Mouse (Mus musculus) midbrain, postnatal 0 days (tissue): ENCODE measurements around the gene Chadl. TPM values are rescaled to one million over a fixed set of nuclear protein-coding genes. Genes with fewer than 3 reads are reported as not detected.

ENCODE experiments used
- ATAC-seq: fragments of 200-750 bp; cut with Nextera tagmentation; 2 replicates; pipeline ENCODE4 v1.8.0; 2017; ENCODE audit warnings: moderate number of reproducible peaks, mild to moderate bottlenecking, moderate TSS enrichment, moderate library complexity; ENCODE audit not compliant: low FRiP score
- DNase-seq: peaks from one replicate; pipeline ENCODE4 v3.0.0-alpha.2; 2015; ENCODE audit warnings: low spot score
- H3K27ac ChIP-seq: fragments of 300-500 bp; sonication (generic); 2 replicates; pipeline ENCODE4 v1.5.1; 2014; ENCODE audit warnings: low read depth, mild to moderate bottlenecking, low read length, mixed read lengths
- H3K27me3 ChIP-seq: fragments of 300-500 bp; sonication (generic); 2 replicates; pipeline ENCODE4 v1.6.1; 2014; ENCODE audit warnings: low read length, control low read depth, mixed read lengths; ENCODE audit not compliant: insufficient read depth
- H3K36me3 ChIP-seq: fragments of 300-500 bp; sonication (generic); 2 replicates; pipeline ENCODE4 v1.6.1; 2014; ENCODE audit warnings: low read length, control low read depth, mixed read lengths; ENCODE audit not compliant: insufficient read depth
- H3K4me1 ChIP-seq: fragments of 300-500 bp; sonication (generic); 2 replicates; pipeline ENCODE4 v1.6.1; 2014; ENCODE audit warnings: mild to moderate bottlenecking, control low read depth, antibody characterized with exemption, low read length, mixed read lengths; ENCODE audit not compliant: insufficient read depth
- H3K4me2 ChIP-seq: fragments of 300-500 bp; sonication (generic); 2 replicates; pipeline ENCODE4 v1.6.1; 2014; ENCODE audit warnings: low read depth, mild to moderate bottlenecking, low read length, mixed read lengths; ENCODE audit not compliant: poor library complexity, severe bottlenecking
- H3K4me3 ChIP-seq: fragments of 300-500 bp; sonication (generic); 2 replicates; pipeline ENCODE4 v1.5.1; 2014; ENCODE audit warnings: low read depth, mild to moderate bottlenecking, low read length, moderate library complexity
- H3K9ac ChIP-seq: fragments of 300-500 bp; sonication (generic); replicated peaks from 2 replicates; pipeline ENCODE4 v1.6.1; 2014; ENCODE audit warnings: mild to moderate bottlenecking, low read length, moderate library complexity, mixed read lengths; ENCODE audit not compliant: poor library complexity, severe bottlenecking
- H3K9me3 ChIP-seq: fragments of 300-500 bp; sonication (generic); 2 replicates; pipeline ENCODE4 v1.6.1; 2016; ENCODE audit warnings: low read length, control low read depth
- CTCF ChIP-seq: IDR thresholded peaks from 2 replicates; pipeline ENCODE4 v1.5.1; 2016; ENCODE audit warnings: antibody characterized with exemption, mild to moderate bottlenecking
- WGBS: fragments of 180-500 bp; shearing (Covaris S2); extraction: QIAGEN DNeasy Blood & Tissue Kit; methylation state at CpG from one replicate; pipeline ENCODE4 v1.1.7; 2014; 5-methylcytosine and 5-hydroxymethylcytosine counted together
- polyA plus RNA-seq: library from polyadenylated mRNA; unstranded; fragments of >200 nt; fragmentation: Nextera tagmentation; extraction: Ambion mirVana; gene quantifications from 2 replicates; pipeline ENCODE4 v1.2.1, GENCODE M21; 2015
- total RNA-seq: library from RNA; depleted of rRNA; stranded (reverse); fragments of >200 nt; gene quantifications from 2 replicates; pipeline ENCODE4 v1.2.3, GENCODE M21; 2014

The Chadl gene
- total and polyA plus RNA-seq, 2 experiments from 2014 or later, result 61.5 to 63.9 TPM

DNA sequence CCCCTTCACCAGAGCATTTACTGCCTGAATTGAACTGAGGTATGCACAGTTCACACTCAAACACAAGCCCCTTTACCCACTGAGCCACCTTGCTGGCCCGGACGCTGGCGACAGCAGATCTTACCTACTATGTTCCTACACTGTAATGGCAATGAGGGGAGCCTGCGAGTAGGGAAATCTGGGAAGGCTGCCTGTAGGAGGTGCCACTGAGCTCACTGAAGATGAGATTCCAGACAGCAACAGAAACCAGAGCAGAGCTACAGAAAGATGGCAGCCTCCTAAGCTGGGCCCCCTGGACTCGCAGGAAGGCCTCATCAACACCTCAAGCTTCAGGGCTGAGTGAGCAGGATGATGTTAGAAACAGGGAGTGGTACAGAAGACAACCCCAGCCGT is 22.0 kb upstream of the Chadl start:
- Histone ChIP-seq H3K27ac (peak overlapping the region; percentile 90), H3K4me1 (peaks cover 3% of the 10 kb centered on the region; the same call in 1 of the 2 replicates), H3K4me2 (no peak overlapping the region), H3K36me3 (peaks cover 44% of the 10 kb centered on the region), H3K4me3 (no peak overlapping the region), H3K27me3 (no peaks in the 10 kb centered on the region), H3K9me3 (no peaks in the 10 kb centered on the region), H3K9ac (no peak overlapping the region)
- DNase-seq (no peak), ATAC-seq (no peak)
- peak; percentile 38 for TF ChIP-seq CTCF
- WGBS, result 90% methylated on average over 6 of the region's 6 CpGs

DNA sequence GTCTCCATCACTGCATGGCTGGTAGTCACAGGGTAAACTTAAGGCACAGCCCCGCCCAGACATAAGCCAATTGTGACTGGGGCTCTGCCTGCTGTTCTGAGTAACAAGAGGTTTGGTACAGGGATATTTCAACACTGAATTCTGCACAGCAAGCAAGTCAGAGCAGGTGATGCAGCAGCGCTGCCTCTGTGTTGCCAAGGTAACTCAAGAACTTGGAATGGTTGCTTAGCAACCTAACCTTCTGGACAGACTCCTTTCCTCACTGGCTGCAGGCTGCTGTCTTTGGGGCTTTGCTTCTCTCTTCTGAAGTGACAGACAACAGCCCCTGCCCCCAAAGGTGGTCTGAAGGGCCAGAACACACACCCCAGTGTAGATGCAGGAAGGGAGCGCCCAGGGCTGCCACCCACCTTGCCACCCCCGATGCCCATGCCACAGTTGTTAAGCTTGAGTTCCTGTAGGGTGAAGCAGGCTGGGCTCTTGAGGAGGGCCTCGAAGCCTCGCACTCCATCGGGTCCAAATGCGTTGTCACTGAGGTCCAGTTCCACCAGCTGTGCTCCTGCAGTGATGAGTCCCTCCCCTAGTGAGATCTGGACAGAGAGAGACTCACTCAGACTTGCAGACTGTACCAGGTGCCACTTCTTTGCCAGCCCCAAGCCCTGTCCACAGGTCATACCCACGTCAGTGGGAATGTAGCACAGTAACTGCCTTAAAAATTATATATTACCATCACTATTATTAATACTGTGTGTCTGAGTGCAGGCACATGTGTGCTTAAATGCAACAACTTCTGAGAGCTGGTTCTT is 21.4 kb upstream of the Chadl start:
- Histone ChIP-seq H3K27me3 (no peaks in the 10 kb centered on the region), H3K4me1 (peaks cover 3% of the 10 kb centered on the region; the same call in 1 of the 2 replicates), H3K9me3 (no peaks in the 10 kb centered on the region), H3K4me3 (no peak overlapping the region), H3K9ac (0 out of 2 replicates have a peak overlapping the region, but pooled peaks have one; percentile 8), H3K36me3 (peaks cover 39% of the 10 kb centered on the region), H3K27ac (peak overlapping the region; percentile 90), H3K4me2 (no peak overlapping the region)
- TF ChIP-seq CTCF, result no peak
- peak; percentile 87 for ATAC-seq
- peak; percentile 90 for DNase-seq
- 52% methylated on average over 9 of the region's 9 CpGs for WGBS

DNA sequence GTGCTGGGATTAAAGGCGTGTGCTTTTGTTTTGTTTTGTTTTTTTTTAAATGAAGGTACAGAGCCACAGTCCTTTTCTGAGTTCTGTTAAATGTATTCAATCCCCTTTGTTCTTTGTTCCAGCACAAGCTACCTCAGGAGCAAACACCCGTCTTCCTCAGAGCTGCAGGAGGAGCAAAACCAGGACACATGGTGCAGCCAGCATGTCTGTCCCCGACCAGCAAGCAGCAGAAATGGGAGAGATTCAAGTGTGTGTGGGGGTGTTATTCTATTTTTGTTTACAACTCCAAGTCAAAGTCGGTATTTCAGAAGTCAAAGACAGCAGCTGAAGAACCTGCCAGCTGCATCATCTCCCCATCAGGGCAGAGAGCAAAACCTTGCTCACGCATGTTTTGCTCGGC is 16.7 kb upstream of the Chadl start:
- WGBS, result 86% methylated on average over 6 of the region's 6 CpGs

DNA sequence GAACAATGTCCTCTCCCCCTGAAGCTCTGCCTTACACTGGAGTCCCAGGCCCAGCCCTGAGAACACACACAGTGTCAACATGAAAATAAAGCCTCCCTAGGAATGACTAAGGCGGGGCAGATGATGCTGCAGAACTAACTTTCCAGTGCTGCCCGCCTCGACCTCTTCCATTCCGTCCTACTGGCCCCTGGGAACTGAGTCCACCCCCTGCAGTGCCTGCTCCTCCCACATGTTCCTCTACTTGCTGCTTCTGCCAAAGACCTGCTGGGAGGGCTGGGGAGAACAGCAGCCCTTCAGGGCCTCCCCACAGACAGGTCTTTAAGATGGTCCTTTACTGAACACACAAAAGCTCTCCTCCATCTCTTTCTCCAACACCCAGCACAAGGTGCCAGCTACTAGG is 13.7 kb upstream of the Chadl start:
- peaks cover 61% of the 10 kb centered on the region for H3K36me3 ChIP-seq
- H3K9ac ChIP-seq, result no peak overlapping the region
- no peak overlapping the region for H3K27ac ChIP-seq
- no peaks in the 10 kb centered on the region for H3K9me3 ChIP-seq
- no peak overlapping the region for H3K4me2 ChIP-seq
- ATAC-seq (no peak), DNase-seq (no peak)
- 66% methylated on average over 4 of the region's 4 CpGs for WGBS
- no peak overlapping the region for H3K4me3 ChIP-seq
- no peaks in the 10 kb centered on the region for H3K27me3 ChIP-seq
- TF ChIP-seq CTCF, result no peak
- H3K4me1 ChIP-seq, result no peaks in the 10 kb centered on the region

More for the DNA sequence above, 16.7 kb upstream of the Chadl start:
- no peak for TF ChIP-seq CTCF
- H3K4me3 ChIP-seq, result no peak overlapping the region
- DNase-seq (no peak), ATAC-seq (no peak)
- peaks cover 51% of the 10 kb centered on the region for H3K36me3 ChIP-seq
- H3K27me3 ChIP-seq, result no peaks in the 10 kb centered on the region
- H3K9ac ChIP-seq, result no peak overlapping the region
- H3K4me2 ChIP-seq, result no peak overlapping the region
- H3K9me3 ChIP-seq, result no peaks in the 10 kb centered on the region
- peaks cover 3% of the 10 kb centered on the region; the same call in 1 of the 2 replicates for H3K4me1 ChIP-seq
- no peak overlapping the region for H3K27ac ChIP-seq

DNA sequence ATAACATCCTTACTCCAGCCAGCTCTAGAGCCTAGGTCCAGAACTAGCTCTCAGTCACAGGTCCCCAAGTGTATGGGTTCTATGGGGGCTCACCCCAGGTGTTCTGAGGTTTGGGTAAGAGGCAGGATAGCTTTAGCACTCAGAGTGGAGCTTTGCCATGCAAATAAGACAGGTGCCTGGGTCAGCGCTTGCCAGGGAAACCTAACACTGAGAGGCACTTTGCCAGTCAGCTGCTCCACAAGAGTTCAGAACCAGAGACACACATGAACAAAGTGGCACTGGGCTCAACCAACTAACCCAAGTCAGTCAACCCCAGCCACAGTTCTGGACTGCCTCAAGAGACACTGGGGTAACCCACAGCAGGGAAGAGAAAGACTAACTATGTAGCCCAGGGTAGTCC is 12.6 kb upstream of the Chadl start:
- H3K9ac ChIP-seq, result no peak overlapping the region
- H3K4me3 ChIP-seq, result no peak overlapping the region
- H3K36me3 ChIP-seq, result peaks cover 64% of the 10 kb centered on the region
- H3K9me3 ChIP-seq, result no peaks in the 10 kb centered on the region
- H3K27me3 ChIP-seq, result no peaks in the 10 kb centered on the region
- no peak for TF ChIP-seq CTCF
- no peaks in the 10 kb centered on the region for H3K4me1 ChIP-seq
- DNase-seq (no peak), ATAC-seq (no peak)
- no peak overlapping the region for H3K27ac ChIP-seq
- WGBS, result 100% methylated on average over 1 of the region's 1 CpGs
- H3K4me2 ChIP-seq, result no peak overlapping the region

DNA sequence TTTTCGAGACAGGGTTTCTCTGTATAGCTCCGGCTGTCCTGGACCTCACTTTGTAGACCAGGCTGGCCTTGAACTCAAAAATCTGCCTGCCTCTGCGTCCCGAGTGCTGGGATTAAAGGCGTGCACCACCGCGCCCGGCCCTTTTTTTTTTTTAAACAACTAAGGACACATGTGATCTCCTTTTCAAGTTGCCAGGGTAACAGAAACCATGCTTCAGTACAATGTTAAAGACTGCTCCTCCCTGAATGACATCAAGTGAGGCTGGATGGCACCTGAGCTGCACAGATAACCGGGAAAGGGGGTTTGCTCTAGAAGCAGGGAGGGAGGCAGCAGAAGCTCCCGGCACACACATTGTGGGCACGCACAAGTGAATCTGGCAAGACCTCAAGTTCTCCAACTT is 11.9 kb upstream of the Chadl start:
- TF ChIP-seq CTCF, result no peak
- Histone ChIP-seq H3K9me3 (no peaks in the 10 kb centered on the region), H3K27ac (no peak overlapping the region), H3K4me3 (no peak overlapping the region), H3K27me3 (no peaks in the 10 kb centered on the region), H3K36me3 (peaks cover 71% of the 10 kb centered on the region), H3K4me1 (no peaks in the 10 kb centered on the region), H3K9ac (no peak overlapping the region), H3K4me2 (no peak overlapping the region)
- DNase-seq (no peak), ATAC-seq (no peak)
- 89% methylated on average over 11 of the region's 11 CpGs for WGBS
